Mouse (Mus musculus) kidney, embryonic 16.5 days (tissue): ENCODE data around the gene Dixdc1. TPM values are rescaled to one million over a fixed set of nuclear protein-coding genes. Genes with fewer than 3 reads are reported as not detected.

Experiments used
- ATAC-seq: fragments of 200-750 bp; cut with Nextera tagmentation; 2 replicates; pipeline ENCODE4 v1.8.0; 2017; ENCODE audit warnings: moderate TSS enrichment; ENCODE audit not compliant: low FRiP score, low TSS enrichment
- H3K27ac ChIP-seq: fragments of 300-500 bp; sonication (generic); 2 replicates; pipeline ENCODE4 v1.5.1; 2014; ENCODE audit warnings: low read length
- H3K27me3 ChIP-seq: fragments of 300-500 bp; sonication (generic); 2 replicates; pipeline ENCODE4 v1.6.1; 2014; ENCODE audit warnings: low read length, control low read depth, mixed read lengths; ENCODE audit not compliant: insufficient read depth
- H3K36me3 ChIP-seq: fragments of 300-500 bp; sonication (generic); 2 replicates; pipeline ENCODE4 v1.6.1; 2014; ENCODE audit warnings: low read length, control low read depth, mixed read lengths; ENCODE audit not compliant: insufficient read depth
- H3K4me1 ChIP-seq: fragments of 300-500 bp; sonication (generic); 2 replicates; pipeline ENCODE4 v1.6.1; 2014; ENCODE audit warnings: low read length, control low read depth, mixed read lengths; ENCODE audit not compliant: insufficient read depth
- H3K4me2 ChIP-seq: fragments of 300-500 bp; sonication (generic); replicated peaks from 2 replicates; pipeline ENCODE4 v1.6.1; 2014; ENCODE audit warnings: low read depth, low read length
- H3K4me3 ChIP-seq: fragments of 300-500 bp; sonication (generic); 2 replicates; pipeline ENCODE4 v1.5.1; 2014; ENCODE audit warnings: mild to moderate bottlenecking, low read length
- H3K9ac ChIP-seq: fragments of 300-500 bp; sonication (generic); replicated peaks from 2 replicates; pipeline ENCODE4 v1.6.1; 2014; ENCODE audit warnings: low read length
- H3K9me3 ChIP-seq: fragments of 300-500 bp; sonication (generic); 2 replicates; pipeline ENCODE4 v1.6.1; 2016; ENCODE audit warnings: low read length, control low read depth
- WGBS: fragments of 180-500 bp; shearing (Covaris S2); extraction: QIAGEN DNeasy Blood & Tissue Kit; methylation state at CpG from one replicate; pipeline ENCODE4 v1.1.7; 2014; 5-methylcytosine and 5-hydroxymethylcytosine counted together
- polyA plus RNA-seq: library from polyadenylated mRNA; unstranded; fragments of >200 nt; fragmentation: Nextera tagmentation; extraction: Ambion mirVana; gene quantifications from 2 replicates; pipeline ENCODE4 v1.2.1, GENCODE M21; 2015

Dixdc1 gene
- polyA plus RNA-seq, 1 experiment from 2014 or later, result 7.7 TPM

DNA sequence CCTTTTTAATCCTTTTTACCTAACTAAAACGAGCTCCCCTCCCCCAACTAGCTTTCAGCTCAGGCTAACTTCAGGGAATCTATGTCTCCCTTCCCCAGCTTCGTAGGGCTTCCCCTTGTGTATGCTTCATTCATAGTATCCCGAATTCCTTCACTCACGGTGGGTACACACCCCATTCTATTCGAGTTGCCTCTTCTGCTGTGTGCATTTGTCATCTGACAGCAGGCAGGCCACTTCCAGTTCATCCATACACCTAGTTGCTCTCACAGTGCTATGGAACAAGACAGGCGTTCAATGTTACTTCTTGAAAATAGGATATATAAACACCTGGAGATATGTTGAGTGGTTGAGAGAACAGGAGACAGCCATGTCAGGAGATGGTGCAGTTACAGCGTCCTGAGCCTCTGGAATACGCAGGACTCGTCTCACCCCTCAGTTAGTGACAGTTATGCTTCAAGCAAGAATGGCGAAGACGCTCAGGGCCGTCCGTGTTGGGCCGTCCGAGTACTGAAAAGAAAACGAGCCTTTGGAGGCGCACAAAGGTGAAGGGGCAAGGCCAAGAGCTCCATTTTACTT is 28.3 kb upstream of the Dixdc1 start:
- peak overlapping the region; percentile 96 for H3K27ac ChIP-seq
- H3K4me3 ChIP-seq, result peak overlapping the region; percentile 86
- peaks cover 10% of the 10 kb centered on the region for H3K36me3 ChIP-seq
- 5% methylated on average over 17 of the region's 17 CpGs for WGBS
- peaks cover 9% of the 10 kb centered on the region; the same call in 1 of the 2 replicates for H3K4me1 ChIP-seq
- H3K9ac ChIP-seq, result peak overlapping the region; percentile 81
- peak overlapping the region; percentile 94 for H3K4me2 ChIP-seq
- ATAC-seq, result 0 out of 2 replicates have a peak, but pooled peaks have one; percentile 3
- H3K9me3 ChIP-seq, result no peaks in the 10 kb centered on the region
- H3K27me3 ChIP-seq, result no peaks in the 10 kb centered on the region

DNA sequence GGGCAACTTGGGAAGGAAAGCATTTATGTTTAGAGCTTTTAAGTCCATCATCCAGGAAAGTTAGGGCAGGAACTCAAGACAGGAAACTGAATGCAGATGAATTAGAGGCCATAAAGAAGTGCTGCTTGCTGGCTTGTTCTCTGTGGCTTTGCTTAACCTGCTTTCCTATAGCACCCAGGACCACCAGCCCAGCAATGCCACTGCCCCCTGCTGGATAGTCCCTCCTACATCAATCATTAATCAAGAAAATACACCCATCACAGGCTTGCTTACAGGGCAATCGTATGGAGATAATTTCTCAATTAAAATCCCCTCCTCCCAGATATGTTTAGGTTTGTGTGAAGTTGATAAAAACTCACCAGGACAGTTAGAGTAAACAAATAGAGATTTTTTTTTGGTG is 24.0 kb upstream of the Dixdc1 start:
- Histone ChIP-seq H3K27me3 (no peaks in the 10 kb centered on the region), H3K9me3 (no peaks in the 10 kb centered on the region), H3K4me3 (no peak overlapping the region), H3K9ac (no peak overlapping the region), H3K27ac (no peak overlapping the region), H3K4me2 (no peak overlapping the region), H3K36me3 (no peaks in the 10 kb centered on the region), H3K4me1 (peaks cover 4% of the 10 kb centered on the region; the same call in 1 of the 2 replicates)
- 69% methylated on average over 1 of the region's 1 CpGs for WGBS
- ATAC-seq, result no peak

DNA sequence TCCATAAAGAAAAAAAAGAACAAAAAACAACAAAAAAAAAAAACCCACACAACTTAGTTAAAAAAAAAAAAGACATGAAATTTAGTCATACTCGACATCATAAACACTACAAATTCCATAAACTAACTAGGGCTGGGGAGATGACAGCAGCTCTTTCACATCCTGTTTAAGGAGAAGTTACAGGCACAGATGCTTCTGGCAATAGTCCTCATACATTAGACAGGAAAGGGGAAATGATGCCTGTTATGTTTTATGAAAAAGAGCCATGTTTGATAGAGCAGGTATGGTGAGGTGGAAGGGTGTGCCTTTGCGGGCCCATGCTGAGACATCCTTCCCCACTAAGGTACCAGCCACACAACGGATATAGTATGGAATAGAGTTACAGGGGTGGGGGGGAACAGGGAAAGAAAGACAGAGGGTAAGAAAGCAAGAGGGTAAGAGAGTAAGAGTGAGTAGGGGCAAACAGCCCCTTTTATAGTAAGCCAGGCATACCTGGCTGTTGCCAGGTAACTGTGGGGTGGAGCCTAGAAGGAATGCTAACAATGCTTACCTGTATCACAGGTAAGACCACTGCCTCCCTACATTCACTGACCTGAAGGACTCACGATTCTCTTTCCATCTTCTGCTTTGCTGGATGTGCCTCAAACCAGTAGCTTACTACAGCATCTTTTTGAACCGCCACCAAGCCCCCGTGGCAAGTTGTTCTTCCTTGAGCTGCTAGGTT is 22.4 kb upstream of the Dixdc1 start:
- Histone ChIP-seq H3K4me3 (no peak overlapping the region), H3K4me1 (no peaks in the 10 kb centered on the region), H3K9me3 (no peaks in the 10 kb centered on the region), H3K36me3 (no peaks in the 10 kb centered on the region), H3K4me2 (no peak overlapping the region), H3K27ac (no peak overlapping the region), H3K27me3 (no peaks in the 10 kb centered on the region), H3K9ac (no peak overlapping the region)
- ATAC-seq, result no peak
- WGBS, result 57% methylated on average over 6 of the region's 6 CpGs

DNA sequence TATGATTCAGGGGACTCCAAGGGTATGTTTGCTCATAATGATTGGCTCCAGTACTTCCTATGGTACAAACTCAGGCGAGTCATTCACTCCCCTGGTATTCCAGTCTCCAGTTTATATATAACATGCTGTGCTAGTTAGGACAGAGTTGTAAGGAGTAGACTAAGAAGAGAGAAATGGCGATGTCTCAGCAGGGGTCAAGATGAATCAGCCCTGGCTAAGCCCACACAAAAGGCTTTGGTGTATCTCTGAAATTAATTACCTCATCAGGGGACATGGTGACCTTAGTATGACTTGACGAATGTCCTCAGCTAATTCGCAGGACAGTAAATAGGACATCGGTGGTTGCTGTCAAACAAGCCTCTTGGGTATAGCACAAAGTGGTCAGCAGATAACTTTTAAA is 17.4 kb upstream of the Dixdc1 start:
- no peak overlapping the region for H3K9ac ChIP-seq
- peaks cover 12% of the 10 kb centered on the region for H3K4me1 ChIP-seq
- no peak overlapping the region for H3K27ac ChIP-seq
- H3K36me3 ChIP-seq, result no peaks in the 10 kb centered on the region
- 61% methylated on average over 5 of the region's 5 CpGs for WGBS
- ATAC-seq, result no peak
- H3K4me3 ChIP-seq, result no peak overlapping the region
- no peaks in the 10 kb centered on the region for H3K27me3 ChIP-seq
- no peak overlapping the region for H3K4me2 ChIP-seq
- H3K9me3 ChIP-seq, result no peaks in the 10 kb centered on the region

DNA sequence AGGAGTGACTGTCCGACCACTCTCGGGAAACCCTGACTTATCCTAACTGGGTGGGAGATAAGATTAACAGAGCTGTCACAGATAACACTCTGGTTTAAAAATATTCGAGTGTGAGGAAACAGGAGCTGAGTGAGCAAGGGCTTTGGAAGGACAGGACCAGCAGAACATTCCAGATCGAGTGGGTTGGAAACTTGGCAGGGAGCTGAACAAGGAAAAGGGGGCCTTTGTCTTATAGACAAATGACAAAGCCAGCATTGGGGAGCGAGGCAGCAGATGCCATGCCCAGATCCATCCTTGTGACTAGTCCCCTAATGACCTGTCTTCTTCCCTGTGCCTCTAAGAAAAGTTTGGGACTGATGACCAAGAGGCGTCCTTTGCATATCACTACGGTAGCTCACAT is 14.6 kb upstream of the Dixdc1 start:
- no peak overlapping the region for H3K9ac ChIP-seq
- H3K4me1 ChIP-seq, result peaks cover 17% of the 10 kb centered on the region
- no peaks in the 10 kb centered on the region for H3K36me3 ChIP-seq
- peak overlapping the region; percentile 25 for H3K4me3 ChIP-seq
- H3K9me3 ChIP-seq, result no peaks in the 10 kb centered on the region
- no peak for ATAC-seq
- 63% methylated on average over 7 of the region's 7 CpGs for WGBS
- H3K27ac ChIP-seq, result no peak overlapping the region
- no peaks in the 10 kb centered on the region for H3K27me3 ChIP-seq
- H3K4me2 ChIP-seq, result peak overlapping the region; percentile 37; the same call in 1 of the 2 replicates

DNA sequence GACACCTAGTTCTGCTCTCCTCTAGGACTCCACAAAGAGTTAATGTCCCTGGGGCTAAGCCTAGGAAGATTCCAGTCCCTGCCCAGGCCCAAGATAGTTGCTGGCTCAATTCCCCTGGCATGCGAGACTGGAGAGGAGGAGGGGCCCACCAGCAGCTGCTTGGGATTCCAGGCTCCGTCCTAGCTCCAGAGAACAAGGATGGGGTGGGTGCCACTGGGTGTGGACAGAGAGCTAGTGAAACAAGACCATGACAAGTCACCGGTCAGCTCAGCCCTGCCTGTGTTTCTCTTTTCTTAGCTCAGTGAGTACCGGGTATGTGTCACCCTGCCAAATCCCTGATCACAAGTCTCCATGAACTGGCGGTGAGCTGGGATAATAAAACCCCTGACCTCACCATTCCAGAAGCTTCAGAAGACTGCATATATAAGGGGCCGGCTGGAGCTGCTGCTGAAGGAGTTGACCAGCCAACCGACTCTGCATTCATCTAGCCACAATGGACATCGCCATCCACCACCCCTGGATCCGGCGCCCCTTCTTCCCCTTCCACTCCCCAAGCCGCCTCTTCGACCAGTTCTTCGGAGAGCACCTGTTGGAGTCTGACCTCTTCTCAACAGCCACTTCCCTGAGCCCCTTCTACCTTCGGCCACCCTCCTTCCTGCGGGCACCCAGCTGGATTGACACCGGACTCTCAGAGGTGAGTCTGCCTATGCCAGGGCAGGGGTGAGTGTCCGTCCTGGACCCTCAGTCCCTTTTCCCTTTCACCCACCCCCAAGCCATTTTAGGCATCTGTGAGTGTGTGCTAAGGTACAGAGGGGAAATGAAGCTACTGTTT is 13.7 kb upstream of the Dixdc1 start:
- ATAC-seq, result peak; percentile 93
- peaks cover 17% of the 10 kb centered on the region for H3K4me1 ChIP-seq
- H3K36me3 ChIP-seq, result no peaks in the 10 kb centered on the region
- H3K27me3 ChIP-seq, result no peaks in the 10 kb centered on the region
- H3K9me3 ChIP-seq, result no peaks in the 10 kb centered on the region
- H3K27ac ChIP-seq, result peak overlapping the region; percentile 81
- 0 out of 2 replicates have a peak overlapping the region, but pooled peaks have one; percentile 12 for H3K9ac ChIP-seq
- 53% methylated on average over 17 of the region's 17 CpGs for WGBS
- H3K4me2 ChIP-seq, result peak overlapping the region; percentile 37
- H3K4me3 ChIP-seq, result peak overlapping the region; percentile 25

DNA sequence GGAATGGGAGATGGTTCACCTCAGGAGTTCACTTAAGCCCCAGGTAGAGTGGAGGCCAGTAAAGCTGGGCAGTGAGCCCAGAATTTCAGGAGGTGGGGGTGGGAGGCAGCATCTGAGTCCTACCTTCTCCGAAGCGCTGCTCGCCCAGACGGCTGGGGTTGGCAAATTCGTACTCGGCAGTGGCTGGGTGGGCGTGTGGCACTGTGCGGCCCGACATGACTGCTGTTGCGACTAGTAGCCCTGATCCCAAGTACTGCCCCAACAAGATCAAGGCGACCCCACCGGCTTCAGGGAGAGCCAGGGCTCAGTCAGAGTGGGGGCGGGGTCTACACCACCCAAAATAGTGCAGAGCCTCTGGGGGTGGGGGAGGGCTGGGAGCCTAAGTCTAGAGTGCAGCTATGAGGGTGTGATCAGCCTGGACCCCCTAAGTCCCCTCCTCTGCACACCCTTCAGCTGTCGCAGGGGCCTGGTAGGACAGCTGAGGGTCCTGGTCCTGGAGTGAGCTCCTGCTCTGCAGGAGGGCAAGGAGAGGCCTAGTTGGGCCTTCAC is 12.8 kb upstream of the Dixdc1 start, which contains the start of gene Hspb2:
Gene Hspb2, minus strand, starts transcription at position 301 of the 549 bp plus-strand sequence.
- Histone ChIP-seq H3K4me3 (peak within 1 kb of the TSS; percentile 25), H3K4me2 (peak within 1 kb of the TSS; percentile 37), H3K36me3 (no peaks in the 10 kb centered on the region), H3K27ac (peak within 1 kb of the TSS; percentile 81), H3K4me1 (peaks cover 17% of the 10 kb centered on the region), H3K9ac (0 out of 2 replicates have a peak within 1 kb of the TSS, but pooled peaks have one; percentile 35), H3K27me3 (no peaks in the 10 kb centered on the region), H3K9me3 (no peaks in the 10 kb centered on the region)
- peak; percentile 69 for ATAC-seq
- 64% methylated on average over 14 of the region's 14 CpGs for WGBS

DNA sequence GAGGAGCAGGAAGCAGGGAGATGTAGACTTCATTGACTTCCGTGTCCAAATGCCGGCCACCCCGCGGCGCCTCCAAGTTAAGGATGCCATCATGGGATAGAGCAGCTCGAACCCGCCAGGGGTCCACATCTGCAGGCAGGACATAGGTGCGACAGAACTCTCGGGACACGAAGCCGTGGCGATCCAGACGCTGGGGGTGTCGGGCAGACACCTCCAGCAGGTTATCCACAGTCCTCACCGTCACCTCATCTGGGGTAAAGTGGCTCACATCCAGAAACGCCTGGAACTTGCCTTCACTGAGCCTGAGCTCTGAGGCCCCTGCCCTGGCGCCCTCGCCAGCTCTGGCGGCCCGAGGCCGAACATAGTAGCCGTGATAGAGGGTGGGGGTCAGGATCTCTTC is 12.0 kb upstream of the Dixdc1 start, which contains the start of gene Cryab:
Gene Cryab, plus strand, starts transcription at position 3 of the 400 bp plus-strand sequence.
- H3K27me3 ChIP-seq, result no peaks in the 10 kb centered on the region
- 0 out of 2 replicates have a peak within 1 kb of the TSS, but pooled peaks have one; percentile 22 for H3K9ac ChIP-seq
- WGBS, result 73% methylated on average over 22 of the region's 22 CpGs
- no peaks in the 10 kb centered on the region for H3K9me3 ChIP-seq
- no peak within 1 kb of the TSS for H3K4me2 ChIP-seq
- peak within 1 kb of the TSS; percentile 81 for H3K27ac ChIP-seq
- H3K4me1 ChIP-seq, result peaks cover 17% of the 10 kb centered on the region
- H3K36me3 ChIP-seq, result no peaks in the 10 kb centered on the region
- no peak for ATAC-seq
- H3K4me3 ChIP-seq, result no peak within 1 kb of the TSS

DNA sequence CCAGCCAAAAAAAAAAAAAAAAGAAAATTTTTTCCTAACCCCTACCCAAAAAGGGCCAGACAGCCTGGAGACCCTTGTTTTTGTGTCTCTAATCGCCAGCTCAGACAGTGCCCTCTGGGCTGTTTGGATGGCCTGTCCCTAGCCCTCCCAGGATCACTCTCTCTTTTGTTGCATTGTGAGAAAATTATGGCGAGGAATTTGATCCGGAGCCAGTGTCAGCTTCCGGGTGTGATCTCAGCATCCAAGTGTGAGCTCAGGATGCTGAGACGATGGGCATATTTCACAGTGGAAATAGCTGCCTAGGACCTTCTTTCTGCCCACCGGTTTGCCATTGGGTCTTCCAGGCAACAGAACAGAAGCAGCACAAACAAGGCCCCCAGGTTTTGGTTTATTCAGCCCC is 11.4 kb upstream of the Dixdc1 start:
- Histone ChIP-seq H3K27me3 (no peaks in the 10 kb centered on the region), H3K27ac (no peak overlapping the region), H3K4me3 (no peak overlapping the region), H3K9ac (no peak overlapping the region), H3K4me2 (no peak overlapping the region), H3K4me1 (peaks cover 21% of the 10 kb centered on the region), H3K9me3 (no peaks in the 10 kb centered on the region), H3K36me3 (no peaks in the 10 kb centered on the region)
- WGBS, result 66% methylated on average over 6 of the region's 6 CpGs
- ATAC-seq, result no peak
